Mouse (Mus musculus): ENCODE results near the gene Colgalt1. TPM values are rescaled to one million over a fixed set of nuclear protein-coding genes. Genes with fewer than 3 reads are reported as not detected.

The Colgalt1 gene
- polyA plus RNA-seq, 1 experiment from 2014 or later = 22.5 TPM

DNA sequence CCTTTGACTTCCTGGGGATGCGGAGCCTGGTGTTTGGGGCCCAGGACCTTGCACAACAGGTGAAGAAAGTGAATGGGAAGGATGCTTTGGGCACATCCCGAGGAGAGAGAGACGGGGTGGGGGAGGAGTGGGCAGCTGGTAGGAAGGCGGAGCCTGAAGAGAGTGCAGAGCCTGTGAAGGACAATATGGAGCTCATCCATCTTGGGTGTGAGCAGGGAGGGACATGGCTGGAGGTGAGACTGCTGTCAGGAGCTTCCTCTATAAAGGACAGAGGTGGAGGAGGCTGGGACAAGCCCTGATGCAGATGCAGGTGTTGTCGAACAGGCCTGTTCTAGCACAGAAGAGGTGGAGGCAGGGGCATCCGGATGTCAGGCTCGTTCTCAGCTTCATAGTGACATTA lies 6.8 kb upstream of the Colgalt1 start:
- Histone ChIP-seq H3K27ac (ENCODE audit: low read length) (no peak overlapping the region), H3K4me2 (ENCODE audit: low read depth, low read length) (no peak overlapping the region), H3K36me3 (ENCODE audit: control insufficient read depth, insufficient read depth) (no peaks in the 10 kb centered on the region), H3K9me3 (replicated peaks; ENCODE audit: control insufficient read depth, low read length) (no peaks in the 10 kb centered on the region), H3K27me3 (ENCODE audit: control insufficient read depth, insufficient read depth, low read depth, low read length) (peaks cover 23% of the 10 kb centered on the region), H3K9ac (ENCODE audit: low read depth, low read length) (no peak overlapping the region), H3K4me3 (ENCODE audit: low read depth, low read length) (no peak overlapping the region), H3K4me1 (ENCODE audit: control insufficient read depth, low read depth, low read length) (peaks cover 8% of the 10 kb centered on the region)
- no peak for ATAC-seq (ENCODE audit: low read depth)
- 51% methylated on average over 7 of the region's 7 CpGs for WGBS (ENCODE audit: insufficient replicate concordance)

- peak overlapping the region; percentile 98 for H3K4me2 ChIP-seq (ENCODE audit: low read depth, low read length)
- no peak overlapping the region for H3K27ac ChIP-seq (ENCODE audit: low read length)
- ATAC-seq (ENCODE audit: low read depth) = no peak
- WGBS (ENCODE audit: insufficient replicate concordance) = 26% methylated on average over 5 of the region's 5 CpGs
- H3K36me3 ChIP-seq (ENCODE audit: control insufficient read depth, insufficient read depth) = peaks cover 13% of the 10 kb centered on the region
- H3K27me3 ChIP-seq (ENCODE audit: control insufficient read depth, insufficient read depth, low read depth, low read length) = no peaks in the 10 kb centered on the region
- no peaks in the 10 kb centered on the region for H3K9me3 ChIP-seq (replicated peaks; ENCODE audit: control insufficient read depth, low read length)
- peak overlapping the region; percentile 81 for H3K9ac ChIP-seq (ENCODE audit: low read depth, low read length)
- peaks cover 22% of the 10 kb centered on the region for H3K4me1 ChIP-seq (ENCODE audit: control insufficient read depth, low read depth, low read length)
- H3K4me3 ChIP-seq (ENCODE audit: low read depth, low read length) = peak overlapping the region; percentile 86
These were observed 1.3 kb downstream of the Colgalt1 start for GRCm38 (mm10) chr8:71612141-71612540.

- 0 out of 2 replicates have a peak overlapping the region, but pooled peaks have one; percentile 24 for H3K27ac ChIP-seq (ENCODE audit: low read length)
- H3K9me3 ChIP-seq (replicated peaks; ENCODE audit: control insufficient read depth, low read length) = no peaks in the 10 kb centered on the region
These were observed 2.6 kb downstream of the Colgalt1 start for GRCm38 (mm10) chr8:71613418-71613817.

DNA sequence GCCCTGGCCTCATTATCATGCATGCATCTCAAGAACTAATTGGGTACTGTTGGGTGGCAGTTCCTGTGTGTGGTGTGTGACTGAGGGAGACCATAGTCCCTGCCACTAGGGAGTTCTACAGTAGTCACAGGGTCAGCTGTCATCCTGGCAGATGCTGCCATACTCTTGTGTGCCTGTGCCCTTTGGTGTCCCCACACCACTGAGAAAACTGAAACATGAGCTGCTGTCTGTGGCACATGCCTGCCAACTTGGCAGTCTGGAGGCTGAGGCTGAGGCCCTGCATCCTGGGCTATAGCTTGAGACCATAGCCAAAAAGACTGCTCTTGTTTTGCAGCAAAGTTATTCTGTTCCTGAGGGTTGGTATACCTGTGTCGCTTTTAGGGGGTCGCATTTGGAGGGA lies 9.0 kb downstream of the Colgalt1 start:
- no peak overlapping the region for H3K27ac ChIP-seq (ENCODE audit: low read length)
- H3K4me1 ChIP-seq (ENCODE audit: control insufficient read depth, low read depth, low read length) = no peaks in the 10 kb centered on the region
- H3K9me3 ChIP-seq (replicated peaks; ENCODE audit: control insufficient read depth, low read length) = peaks cover 10% of the 10 kb centered on the region
- ATAC-seq (ENCODE audit: low read depth) = no peak
- H3K36me3 ChIP-seq (ENCODE audit: control insufficient read depth, insufficient read depth) = peaks cover 64% of the 10 kb centered on the region
- no peak overlapping the region for H3K4me2 ChIP-seq (ENCODE audit: low read depth, low read length)
- H3K9ac ChIP-seq (ENCODE audit: low read depth, low read length) = no peak overlapping the region
- WGBS (ENCODE audit: insufficient replicate concordance) = 83% methylated on average over 2 of the region's 2 CpGs
- H3K27me3 ChIP-seq (ENCODE audit: control insufficient read depth, insufficient read depth, low read depth, low read length) = no peaks in the 10 kb centered on the region
- no peak overlapping the region for H3K4me3 ChIP-seq (ENCODE audit: low read depth, low read length)

More at GRCm38 (mm10) chr8:71613418-71613817, 2.6 kb downstream of the Colgalt1 start:
- Histone ChIP-seq H3K27me3 (ENCODE audit: control insufficient read depth, insufficient read depth, low read depth, low read length) (no peaks in the 10 kb centered on the region), H3K4me1 (ENCODE audit: control insufficient read depth, low read depth, low read length) (peaks cover 22% of the 10 kb centered on the region), H3K9ac (ENCODE audit: low read depth, low read length) (no peak overlapping the region), H3K4me3 (ENCODE audit: low read depth, low read length) (no peak overlapping the region), H3K36me3 (ENCODE audit: control insufficient read depth, insufficient read depth) (peaks cover 18% of the 10 kb centered on the region), H3K4me2 (ENCODE audit: low read depth, low read length) (no peak overlapping the region)
- 42% methylated on average over 4 of the region's 4 CpGs for WGBS (ENCODE audit: insufficient replicate concordance)
- ATAC-seq (ENCODE audit: low read depth) = no peak

- Histone ChIP-seq H3K9me3 (replicated peaks; ENCODE audit: control insufficient read depth, low read length) (peaks cover 10% of the 10 kb centered on the region), H3K36me3 (ENCODE audit: control insufficient read depth, insufficient read depth) (peaks cover 40% of the 10 kb centered on the region), H3K4me3 (ENCODE audit: low read depth, low read length) (no peak overlapping the region), H3K27ac (ENCODE audit: low read length) (no peak overlapping the region), H3K27me3 (ENCODE audit: control insufficient read depth, insufficient read depth, low read depth, low read length) (peaks cover 8% of the 10 kb centered on the region), H3K9ac (ENCODE audit: low read depth, low read length) (no peak overlapping the region), H3K4me1 (ENCODE audit: control insufficient read depth, low read depth, low read length) (peaks cover 26% of the 10 kb centered on the region), H3K4me2 (ENCODE audit: low read depth, low read length) (no peak overlapping the region)
- no peak for ATAC-seq (ENCODE audit: low read depth)
- WGBS (ENCODE audit: insufficient replicate concordance) = 61% methylated on average over 1 of the region's 1 CpGs
These were observed 14.3 kb downstream of the Colgalt1 start for GRCm38 (mm10) chr8:71625088-71625487.

DNA sequence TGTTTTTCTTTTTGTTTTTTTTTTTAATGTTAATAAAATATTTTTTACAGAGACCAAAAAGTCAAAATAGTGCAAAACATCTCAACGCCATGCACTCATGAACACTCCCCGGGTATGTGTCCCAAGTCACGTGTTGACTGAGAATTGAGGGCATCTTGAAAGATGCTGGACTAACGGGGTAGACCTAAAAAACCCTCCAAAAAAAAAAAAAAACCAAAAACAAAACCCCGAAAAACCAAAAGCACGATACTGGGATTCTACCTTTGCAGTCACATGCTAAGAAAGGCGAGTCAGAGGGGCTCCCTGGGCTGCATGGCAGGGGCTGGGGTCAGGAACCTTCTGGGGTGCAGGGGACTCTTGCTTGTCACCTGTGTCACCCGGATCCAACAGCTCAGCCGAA lies 16.0 kb downstream of the Colgalt1 start:
- 60% methylated on average over 9 of the region's 9 CpGs for WGBS (ENCODE audit: insufficient replicate concordance)
- no peak overlapping the region for H3K4me3 ChIP-seq (ENCODE audit: low read depth, low read length)
- ATAC-seq (ENCODE audit: low read depth) = no peak

GRCm38 (mm10) chr8:71627265-71628099 lies 16.7 kb downstream of the Colgalt1 start:
- Histone ChIP-seq H3K4me2 (ENCODE audit: low read depth, low read length) (0 out of 2 replicates have a peak overlapping the region, but pooled peaks have one; percentile 3), H3K4me1 (ENCODE audit: control insufficient read depth, low read depth, low read length) (peaks cover 26% of the 10 kb centered on the region), H3K9me3 (replicated peaks; ENCODE audit: control insufficient read depth, low read length) (peaks cover 8% of the 10 kb centered on the region), H3K27ac (ENCODE audit: low read length) (peak overlapping the region; percentile 64), H3K4me3 (ENCODE audit: low read depth, low read length) (no peak overlapping the region), H3K27me3 (ENCODE audit: control insufficient read depth, insufficient read depth, low read depth, low read length) (peaks cover 20% of the 10 kb centered on the region), H3K9ac (ENCODE audit: low read depth, low read length) (no peak overlapping the region), H3K36me3 (ENCODE audit: control insufficient read depth, insufficient read depth) (peaks cover 20% of the 10 kb centered on the region)
- ATAC-seq (ENCODE audit: low read depth) = no peak
- WGBS (ENCODE audit: insufficient replicate concordance) = 25% methylated on average over 9 of the region's 9 CpGs

More for the DNA sequence above, 16.0 kb downstream of the Colgalt1 start:
- Histone ChIP-seq H3K4me1 (ENCODE audit: control insufficient read depth, low read depth, low read length) (peaks cover 26% of the 10 kb centered on the region), H3K4me2 (ENCODE audit: low read depth, low read length) (no peak overlapping the region), H3K9me3 (replicated peaks; ENCODE audit: control insufficient read depth, low read length) (peaks cover 10% of the 10 kb centered on the region), H3K36me3 (ENCODE audit: control insufficient read depth, insufficient read depth) (peaks cover 27% of the 10 kb centered on the region), H3K27ac (ENCODE audit: low read length) (peak overlapping the region; percentile 64; the same call in 1 of the 2 replicates), H3K9ac (ENCODE audit: low read depth, low read length) (no peak overlapping the region), H3K27me3 (ENCODE audit: control insufficient read depth, insufficient read depth, low read depth, low read length) (peaks cover 20% of the 10 kb centered on the region)

DNA sequence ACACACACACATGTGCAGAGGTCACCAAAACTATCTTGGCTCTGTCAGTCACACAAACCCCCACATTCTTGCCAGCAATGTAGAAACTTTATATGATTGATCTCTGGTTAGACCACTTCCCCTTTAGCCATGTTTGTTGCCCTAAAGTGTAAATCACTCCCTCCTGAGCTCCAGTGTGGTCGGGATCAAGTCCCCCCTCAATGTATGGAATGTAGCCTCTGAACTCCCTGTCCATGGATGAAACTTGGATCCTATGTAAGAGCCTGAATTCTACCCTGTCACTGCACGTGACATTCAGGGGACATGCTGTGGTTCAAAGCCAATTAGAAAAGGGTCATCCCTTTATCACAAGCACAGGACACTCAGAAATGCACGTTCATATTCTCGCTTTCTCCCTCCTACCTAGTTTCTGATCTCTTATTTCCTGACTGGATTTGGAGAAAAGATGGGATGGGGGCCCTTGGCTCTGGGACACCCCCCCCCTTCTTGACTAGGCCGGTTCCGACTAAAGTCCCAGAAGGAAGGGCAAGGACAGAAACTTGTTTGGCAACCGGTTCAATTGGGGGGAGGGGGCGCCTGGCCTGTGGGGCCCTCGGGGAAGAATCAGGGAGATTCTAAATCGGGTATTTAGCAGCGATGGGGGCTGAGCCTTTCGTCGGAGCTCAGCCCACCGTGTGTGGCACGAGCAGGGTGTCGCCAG lies 17.7 kb downstream of the Colgalt1 start:
- ATAC-seq (ENCODE audit: low read depth) = no peak
- Histone ChIP-seq H3K9ac (ENCODE audit: low read depth, low read length) (peak overlapping the region; percentile 63), H3K4me3 (ENCODE audit: low read depth, low read length) (peak overlapping the region; percentile 53)

More for the DNA sequence above, 17.7 kb downstream of the Colgalt1 start:
- Histone ChIP-seq H3K27ac (ENCODE audit: low read length) (peak overlapping the region; percentile 64), H3K27me3 (ENCODE audit: control insufficient read depth, insufficient read depth, low read depth, low read length) (peaks cover 28% of the 10 kb centered on the region), H3K4me1 (ENCODE audit: control insufficient read depth, low read depth, low read length) (peaks cover 26% of the 10 kb centered on the region), H3K4me2 (ENCODE audit: low read depth, low read length) (peak overlapping the region; percentile 87), H3K36me3 (ENCODE audit: control insufficient read depth, insufficient read depth) (peaks cover 9% of the 10 kb centered on the region), H3K9me3 (replicated peaks; ENCODE audit: control insufficient read depth, low read length) (no peaks in the 10 kb centered on the region)
- 4% methylated on average over 16 of the region's 16 CpGs for WGBS (ENCODE audit: insufficient replicate concordance)

Data from liver, embryonic 16.5 days (tissue).